Mouse (Mus musculus): ENCODE results near the gene Lgals3bp. TPM values are rescaled to one million over a fixed set of nuclear protein-coding genes. Genes with fewer than 3 reads are reported as not detected.
"Not testable (repeated sequence)": the region's sequence is repeated elsewhere in the genome, so short reads cannot be mapped to it uniquely, and the experiment has no call there.

Gene Lgals3bp
- polyA plus RNA-seq, 1 experiment from 2014 or later = 2.0 TPM

DNA sequence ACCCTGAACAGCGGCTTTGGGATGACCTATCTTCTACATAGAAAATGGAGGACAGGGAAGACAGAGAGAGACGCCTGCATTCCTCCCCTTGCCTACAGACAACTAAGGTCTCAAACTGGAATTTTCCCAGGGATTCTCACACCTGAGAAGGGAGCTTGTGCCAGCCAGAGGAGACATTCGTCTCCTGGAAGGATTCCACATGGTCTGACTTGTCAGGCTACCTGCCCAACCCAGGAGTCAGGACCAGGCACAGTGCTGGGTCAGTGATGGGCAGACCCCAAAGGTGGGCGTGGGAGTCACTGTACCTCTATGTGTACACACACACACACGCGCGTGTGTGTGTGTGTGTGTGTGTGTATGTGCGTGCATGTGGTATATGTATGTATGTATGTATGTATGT is 3.4 kb upstream of the Lgals3bp start:
- 96% methylated on average over 8 of the region's 8 CpGs for whole genome bisulfite sequencing
- H3K4me3 ChIP-seq = no peak overlapping the region
- H3K9me3 ChIP-seq = no peaks in the 10 kb centered on the region
- H3K36me3 ChIP-seq = peaks cover 54% of the 10 kb centered on the region
- no peaks in the 10 kb centered on the region for H3K27me3 ChIP-seq (ENCODE audit: insufficient read depth, poor library complexity, severe bottlenecking)
- peaks cover 41% of the 10 kb centered on the region for H3K4me1 ChIP-seq (replicated peaks)
- H3K27ac ChIP-seq = no peak overlapping the region
- DNase-seq (ENCODE audit: low spot score) = no peak

DNA sequence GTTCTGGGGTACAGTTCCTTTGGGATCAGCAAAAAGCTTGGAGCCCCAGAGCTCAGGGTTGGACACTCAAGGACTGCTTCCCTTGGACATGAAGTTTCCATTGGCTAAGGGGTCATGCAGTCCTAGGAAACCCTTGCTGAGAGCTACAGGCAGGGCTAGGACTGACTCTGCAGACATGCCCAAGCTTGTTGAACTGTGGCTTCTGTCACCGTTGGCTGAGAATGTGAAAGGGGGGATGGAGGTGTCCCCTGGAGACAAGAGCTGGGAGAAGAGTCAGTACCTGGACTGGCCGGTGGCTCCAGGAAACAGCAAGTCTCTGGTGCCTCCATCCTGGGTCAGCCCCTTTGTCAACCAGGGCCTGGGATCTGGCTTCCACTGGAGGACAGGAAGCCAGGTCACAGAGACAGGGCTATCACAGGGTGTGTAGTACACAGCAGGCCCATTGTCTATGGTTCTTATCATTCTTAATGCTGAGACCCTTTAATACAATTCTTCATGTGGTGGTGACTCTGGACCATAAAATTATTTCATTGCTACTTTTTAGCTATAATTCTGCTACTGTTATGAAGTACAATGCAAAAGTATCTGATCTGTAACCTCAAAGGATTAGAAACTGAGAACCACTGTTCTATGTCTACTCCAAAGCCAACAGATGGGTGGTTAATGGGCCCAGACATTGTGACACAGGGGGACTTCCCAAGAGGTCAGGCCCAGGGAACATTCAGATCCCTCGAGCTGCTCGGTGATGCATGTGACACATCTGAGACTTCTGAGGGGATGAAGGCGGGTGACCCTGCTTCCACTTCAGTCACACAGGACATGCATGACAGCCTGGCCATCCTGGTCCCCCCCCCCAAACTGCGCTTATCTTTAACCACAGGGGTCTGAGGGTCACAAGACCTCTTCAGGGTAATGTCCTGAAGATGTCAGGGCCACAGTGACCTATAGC is 2.3 kb upstream of the Lgals3bp start:
- 62% methylated on average over 6 of the region's 6 CpGs for WGBS
- H3K4me3 ChIP-seq = no peak overlapping the region

DNA sequence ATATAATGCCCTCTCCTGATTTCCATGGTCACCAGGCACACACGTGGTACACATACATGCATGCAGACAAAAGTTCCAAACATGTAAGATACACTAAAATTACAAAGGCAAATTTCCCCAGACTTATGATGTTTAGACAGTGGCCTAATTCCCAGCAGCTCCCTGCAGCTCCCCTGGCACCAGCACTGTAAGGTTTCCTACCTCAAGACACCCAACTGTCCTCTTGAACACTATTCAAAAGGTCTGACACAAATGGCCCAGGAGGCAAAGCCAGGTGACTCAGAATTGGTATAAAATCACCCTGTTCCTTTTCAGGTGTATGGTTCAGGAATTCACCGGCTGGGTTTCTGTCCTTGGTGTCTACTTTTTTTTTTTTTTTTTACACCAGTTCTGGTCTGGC is 1.3 kb upstream of the Lgals3bp start:
- Histone ChIP-seq H3K36me3 (peaks cover 33% of the 10 kb centered on the region), H3K4me3 (no peak overlapping the region), H3K27ac (no peak overlapping the region), H3K27me3 (ENCODE audit: insufficient read depth, poor library complexity, severe bottlenecking) (no peaks in the 10 kb centered on the region), H3K9me3 (no peaks in the 10 kb centered on the region), H3K4me1 (replicated peaks) (peaks cover 44% of the 10 kb centered on the region)
- 88% methylated on average over 2 of the region's 2 CpGs for WGBS
- DNase-seq (ENCODE audit: low spot score) = no peak

More for the DNA sequence above, 2.3 kb upstream of the Lgals3bp start:
- Histone ChIP-seq H3K9me3 (no peaks in the 10 kb centered on the region), H3K27me3 (ENCODE audit: insufficient read depth, poor library complexity, severe bottlenecking) (no peaks in the 10 kb centered on the region), H3K4me1 (replicated peaks) (peaks cover 44% of the 10 kb centered on the region), H3K27ac (no peak overlapping the region; the same call in 1 of the 2 replicates), H3K36me3 (peaks cover 43% of the 10 kb centered on the region)
- DNase-seq (ENCODE audit: low spot score) = no peak

DNA sequence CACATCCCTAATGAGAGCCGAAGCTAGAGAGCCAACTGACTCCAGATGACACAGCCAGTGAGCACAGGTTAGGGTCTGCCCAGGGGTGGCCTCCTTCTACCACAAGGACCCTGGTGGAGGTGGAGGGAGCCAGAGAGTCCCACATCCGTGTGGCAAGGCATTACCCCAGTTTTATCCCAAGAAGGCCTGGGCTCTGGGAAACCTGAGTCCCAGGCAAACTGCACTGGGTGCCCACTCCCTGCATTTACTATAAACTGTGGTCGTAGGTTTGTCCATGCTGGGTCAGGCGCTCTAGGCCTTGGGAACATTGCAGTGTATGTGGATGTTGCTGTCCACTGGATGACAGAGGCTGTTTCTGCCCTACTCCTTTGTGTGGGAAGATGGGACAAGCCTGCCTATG is 697 bp downstream of the Lgals3bp start:
- Histone ChIP-seq H3K36me3 (peaks cover 13% of the 10 kb centered on the region), H3K27me3 (ENCODE audit: insufficient read depth, poor library complexity, severe bottlenecking) (no peaks in the 10 kb centered on the region), H3K4me3 (no peak overlapping the region), H3K9me3 (no peaks in the 10 kb centered on the region), H3K4me1 (replicated peaks) (peaks cover 34% of the 10 kb centered on the region), H3K27ac (peak overlapping the region; percentile 30)
- DNase-seq (ENCODE audit: low spot score) = no peak
- WGBS = 91% methylated on average over 4 of the region's 4 CpGs

DNA sequence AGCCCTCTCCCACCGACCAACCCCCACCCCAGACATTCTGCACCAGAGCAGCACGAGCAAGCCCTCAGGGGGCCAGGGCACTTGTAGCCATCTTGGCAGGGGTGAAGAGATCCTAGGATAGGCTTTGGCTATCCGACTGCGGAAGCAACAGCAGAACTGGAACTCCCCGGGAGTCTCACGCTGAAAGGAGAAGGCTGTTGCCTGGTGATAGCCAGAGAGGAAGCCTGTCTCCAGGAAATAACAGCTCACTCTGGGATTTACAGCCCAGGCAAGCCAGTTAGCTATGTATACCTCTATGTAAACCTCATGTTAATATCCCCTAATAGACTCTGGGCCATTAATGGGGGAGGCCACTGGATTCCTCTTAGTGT is 1.3 kb downstream of the Lgals3bp start:
- Histone ChIP-seq H3K4me1 (replicated peaks) (peaks cover 29% of the 10 kb centered on the region), H3K9me3 (no peaks in the 10 kb centered on the region), H3K4me3 (no peak overlapping the region), H3K36me3 (peaks cover 6% of the 10 kb centered on the region), H3K27me3 (ENCODE audit: insufficient read depth, poor library complexity, severe bottlenecking) (no peaks in the 10 kb centered on the region), H3K27ac (peak overlapping the region; percentile 24; the same call in 1 of the 2 replicates)
- 50% methylated on average over 6 of the region's 6 CpGs for WGBS
- DNase-seq (ENCODE audit: low spot score) = no peak

DNA sequence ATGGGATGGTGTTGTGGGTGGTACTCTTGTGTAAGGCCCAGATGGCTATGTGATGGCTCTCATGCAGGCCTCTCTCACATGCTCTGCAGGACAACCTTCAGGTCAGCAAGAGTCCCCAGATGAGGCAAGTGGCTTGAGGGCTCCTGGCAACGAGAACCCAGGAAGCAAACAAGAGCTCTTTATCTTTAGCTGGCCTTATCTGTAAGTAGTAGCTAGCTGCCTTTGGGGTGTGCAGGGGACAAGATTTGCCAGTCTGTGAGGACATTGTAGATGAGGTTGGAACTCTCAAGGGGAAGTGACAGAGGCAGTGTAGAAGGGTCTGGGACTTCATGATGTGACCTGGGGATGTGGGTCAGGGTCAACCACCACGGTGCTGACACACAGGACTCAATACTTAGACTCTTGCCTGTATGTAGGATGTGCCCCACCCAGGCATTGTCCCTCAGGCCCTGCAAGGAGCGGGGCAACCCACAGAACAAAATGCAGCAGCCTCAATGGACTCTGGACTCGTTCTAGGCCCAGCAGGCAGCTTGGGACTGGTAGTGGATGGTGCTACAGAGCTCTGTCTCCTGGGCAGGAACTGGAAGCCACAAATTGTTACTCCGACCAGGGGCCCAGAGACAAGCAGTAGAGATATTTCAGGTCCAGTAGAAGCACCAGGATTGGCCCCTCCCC is 1.9 kb downstream of the Lgals3bp start:
- peak overlapping the region; percentile 24 for H3K27ac ChIP-seq
- 0 out of 2 replicates have a peak, but pooled peaks cover 1% of the 10 kb centered on the region for H3K36me3 ChIP-seq
- no peak for DNase-seq (ENCODE audit: low spot score)
- no peak overlapping the region for H3K4me3 ChIP-seq
- no peaks in the 10 kb centered on the region for H3K27me3 ChIP-seq (ENCODE audit: insufficient read depth, poor library complexity, severe bottlenecking)
- H3K4me1 ChIP-seq (replicated peaks) = peaks cover 27% of the 10 kb centered on the region
- H3K9me3 ChIP-seq = no peaks in the 10 kb centered on the region
- WGBS = 79% methylated on average over 5 of the region's 5 CpGs

DNA sequence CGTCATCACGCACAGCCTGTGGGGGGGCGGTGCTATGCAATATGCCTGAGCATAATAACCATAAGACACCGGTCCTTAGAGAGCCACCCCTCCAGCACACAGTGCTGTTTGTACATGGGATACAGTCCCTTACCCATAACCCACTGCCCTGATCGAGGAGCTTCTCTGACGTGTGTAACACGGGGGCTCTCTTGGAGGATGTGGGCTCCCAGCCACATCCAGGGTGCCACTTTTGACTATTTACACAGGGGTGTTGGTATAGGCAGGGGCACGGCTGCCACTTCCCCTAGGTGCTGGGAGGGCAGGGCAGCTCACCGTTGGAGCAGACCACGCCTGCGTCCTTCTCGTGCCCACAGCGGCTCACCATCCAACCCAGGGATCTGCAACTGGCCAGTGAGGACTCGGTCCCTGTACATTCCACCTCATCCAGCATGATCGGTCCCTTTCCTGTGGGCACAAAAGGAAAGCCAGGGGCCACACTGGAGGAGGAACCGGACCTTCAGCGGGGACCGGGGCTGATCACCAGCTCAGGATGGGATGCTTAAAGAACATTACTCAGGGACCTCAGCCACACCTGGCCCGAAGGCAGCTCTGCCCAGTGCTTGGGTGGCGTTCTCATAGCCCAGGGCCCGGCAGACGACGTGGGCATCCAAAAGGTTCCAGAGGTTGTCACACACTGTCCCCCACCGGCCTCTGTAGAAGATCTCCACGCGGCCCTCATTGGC is 3.9 kb downstream of the Lgals3bp start:
- no peaks in the 10 kb centered on the region for H3K36me3 ChIP-seq
- no peak overlapping the region for H3K4me3 ChIP-seq
- H3K27me3 ChIP-seq (ENCODE audit: insufficient read depth, poor library complexity, severe bottlenecking) = no peaks in the 10 kb centered on the region
- no peak for DNase-seq (ENCODE audit: low spot score)
- H3K27ac ChIP-seq = no peak overlapping the region
- H3K4me1 ChIP-seq (replicated peaks) = peaks cover 19% of the 10 kb centered on the region
- WGBS = 94% methylated on average over 26 of the region's 26 CpGs
- no peaks in the 10 kb centered on the region for H3K9me3 ChIP-seq

DNA sequence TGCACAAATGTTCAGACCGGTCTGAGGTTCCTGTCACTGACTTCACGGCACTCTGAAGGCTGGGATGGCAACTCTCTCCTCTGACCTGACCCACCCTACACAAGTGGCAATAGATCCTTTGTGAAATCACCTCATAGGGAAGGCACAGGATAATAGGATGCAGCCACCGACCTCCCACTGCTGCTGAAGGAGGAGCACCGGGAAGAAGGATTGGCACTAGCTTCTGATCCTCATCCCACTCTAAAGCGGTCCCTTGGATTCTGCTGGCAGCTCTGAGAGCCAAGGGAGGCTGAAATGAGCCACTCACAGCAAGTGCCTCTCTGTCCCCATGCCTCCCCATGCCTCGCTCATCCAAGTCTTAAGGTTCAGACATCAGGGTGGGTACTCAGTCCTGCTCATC is 7.4 kb downstream of the Lgals3bp start:
- Histone ChIP-seq H3K9me3 (no peaks in the 10 kb centered on the region), H3K27me3 (ENCODE audit: insufficient read depth, poor library complexity, severe bottlenecking) (no peaks in the 10 kb centered on the region), H3K27ac (peak overlapping the region; percentile 56; the same call in 1 of the 2 replicates), H3K4me3 (no peak overlapping the region), H3K36me3 (no peaks in the 10 kb centered on the region), H3K4me1 (replicated peaks) (0 out of 2 replicates have a peak, but pooled peaks cover 3% of the 10 kb centered on the region)
- 58% methylated on average over 6 of the region's 6 CpGs for WGBS
- no peak for DNase-seq (ENCODE audit: low spot score)

DNA sequence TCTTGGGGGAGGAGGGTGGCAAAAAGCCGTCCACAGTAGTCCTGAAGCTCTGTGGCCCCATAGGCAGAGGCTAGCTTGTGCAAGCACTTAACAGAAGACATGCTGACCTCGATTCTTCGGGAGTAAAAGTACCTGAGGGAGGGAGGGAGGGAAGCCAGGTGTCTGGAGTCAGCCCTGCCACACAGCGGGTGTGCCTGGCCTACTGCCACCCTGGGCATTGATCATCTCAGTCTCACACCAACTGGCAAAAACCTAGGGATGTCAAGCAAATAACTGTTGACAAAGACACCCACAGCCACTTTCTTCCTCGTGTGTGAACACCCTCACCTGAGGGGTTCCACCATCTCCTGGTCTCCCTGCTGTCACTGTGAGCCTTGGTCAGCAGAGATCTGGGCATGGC is 7.9 kb downstream of the Lgals3bp start:
- Histone ChIP-seq H3K9me3 (no peaks in the 10 kb centered on the region), H3K4me1 (replicated peaks) (0 out of 2 replicates have a peak, but pooled peaks cover 3% of the 10 kb centered on the region), H3K4me3 (no peak overlapping the region), H3K27ac (no peak overlapping the region), H3K36me3 (no peaks in the 10 kb centered on the region), H3K27me3 (ENCODE audit: insufficient read depth, poor library complexity, severe bottlenecking) (no peaks in the 10 kb centered on the region)
- 80% methylated on average over 5 of the region's 5 CpGs for WGBS
- DNase-seq (ENCODE audit: low spot score) = no peak

DNA sequence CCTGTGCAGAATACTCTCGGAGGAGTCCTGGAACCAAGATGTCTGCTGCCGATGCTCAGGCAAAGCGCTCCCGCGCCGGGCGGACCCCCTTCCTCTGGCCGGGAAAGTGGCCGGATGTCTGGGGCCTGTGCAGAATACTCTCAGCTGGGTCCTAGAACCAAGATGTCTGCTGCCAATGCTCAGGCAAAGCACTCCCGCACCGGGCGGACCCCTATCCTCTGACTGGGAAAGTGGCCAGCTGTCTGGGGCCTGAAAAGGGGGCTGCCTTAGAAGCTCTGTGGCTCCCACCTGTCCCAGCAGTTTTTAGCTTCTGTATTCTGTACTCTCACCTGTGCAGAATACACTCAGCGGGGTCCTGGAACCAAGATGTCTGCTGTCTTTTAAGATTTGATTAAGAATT is 14.1 kb downstream of the Lgals3bp start:
- WGBS = 92% methylated on average over 13 of the region's 13 CpGs
- not testable (repeated sequence) for H3K27me3 ChIP-seq (ENCODE audit: insufficient read depth, poor library complexity, severe bottlenecking); DNase-seq (ENCODE audit: low spot score); H3K36me3 ChIP-seq; H3K27ac ChIP-seq; H3K4me1 ChIP-seq (replicated peaks); H3K4me3 ChIP-seq; H3K9me3 ChIP-seq

DNA sequence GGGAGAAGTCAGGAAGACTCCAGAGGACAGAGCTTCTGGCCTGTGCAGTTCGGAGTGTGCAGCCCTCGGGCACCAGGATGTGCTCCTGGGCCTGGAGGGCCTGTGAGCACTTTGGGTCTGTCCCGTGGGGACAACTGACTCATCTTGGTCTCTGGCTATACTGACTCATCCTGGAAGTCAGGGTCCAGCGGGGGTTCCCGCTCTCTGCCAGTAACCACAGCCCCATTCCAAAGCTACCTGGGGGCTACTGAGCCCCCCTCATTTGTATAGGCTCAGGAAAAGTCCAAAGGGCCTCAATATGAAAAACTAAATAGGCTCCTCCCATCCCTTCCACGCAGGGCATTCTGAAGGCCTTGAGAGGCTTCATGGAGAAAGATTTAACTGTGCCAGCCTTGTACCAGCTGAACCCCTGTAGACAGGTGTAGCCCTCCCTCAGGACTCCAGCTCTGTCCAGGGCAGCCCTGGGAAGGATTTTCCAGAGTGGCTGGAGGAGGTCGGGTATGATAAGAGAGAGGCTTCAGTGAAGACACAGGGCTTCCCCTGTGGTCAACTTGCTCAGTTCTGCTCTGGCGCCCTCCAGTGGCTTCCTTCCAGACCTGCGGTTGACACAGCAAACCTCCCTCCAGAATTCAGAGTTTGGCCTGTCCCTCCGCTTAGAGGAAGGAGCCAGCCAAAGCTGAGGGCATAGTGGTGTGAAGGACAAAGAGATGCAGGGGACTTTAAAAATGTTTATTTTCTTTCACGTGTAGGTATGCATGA is 22.5 kb downstream of the Lgals3bp start:
- 41% methylated on average over 11 of the region's 11 CpGs for WGBS
- no peaks in the 10 kb centered on the region for H3K9me3 ChIP-seq
- peak overlapping the region; percentile 53 for H3K27ac ChIP-seq
- peaks cover 16% of the 10 kb centered on the region for H3K4me1 ChIP-seq (replicated peaks)
- no peaks in the 10 kb centered on the region for H3K27me3 ChIP-seq (ENCODE audit: insufficient read depth, poor library complexity, severe bottlenecking)
- H3K4me3 ChIP-seq = no peak overlapping the region
- DNase-seq (ENCODE audit: low spot score) = peak; percentile 82
- no peaks in the 10 kb centered on the region for H3K36me3 ChIP-seq

DNA sequence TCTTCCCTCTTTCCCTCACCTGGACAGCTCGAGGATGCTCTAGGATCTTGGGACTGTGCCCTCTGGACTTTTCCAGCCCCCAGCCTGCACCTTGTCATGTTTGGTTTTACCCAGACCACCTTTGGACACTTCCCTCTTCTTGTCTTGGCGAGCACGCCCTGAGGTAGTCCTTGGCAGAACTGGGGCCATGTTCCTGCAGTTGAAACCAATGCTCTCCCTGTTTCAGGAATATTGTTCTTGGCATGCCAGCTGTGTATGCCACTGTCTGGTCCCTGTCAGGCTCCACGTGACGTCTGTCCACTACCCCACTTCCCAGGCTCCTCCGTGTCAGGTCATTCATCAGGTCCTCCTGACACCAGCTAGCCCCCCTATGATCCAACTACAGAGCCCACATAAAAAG is 23.2 kb downstream of the Lgals3bp start:
- H3K4me1 ChIP-seq (replicated peaks) = peaks cover 20% of the 10 kb centered on the region
- no peak overlapping the region for H3K4me3 ChIP-seq
- H3K27me3 ChIP-seq (ENCODE audit: insufficient read depth, poor library complexity, severe bottlenecking) = no peaks in the 10 kb centered on the region
- H3K36me3 ChIP-seq = no peaks in the 10 kb centered on the region
- H3K27ac ChIP-seq = no peak overlapping the region
- 86% methylated on average over 6 of the region's 6 CpGs for WGBS
- H3K9me3 ChIP-seq = no peaks in the 10 kb centered on the region
- no peak for DNase-seq (ENCODE audit: low spot score)
